Mouse (Mus musculus) left cerebral cortex, adult 2 months (tissue): Measurements from ENCODE around the gene Snapc1. TPM values are rescaled to one million over a fixed set of nuclear protein-coding genes. Genes with fewer than 3 reads are reported as not detected.
A peak's percentile ranks its signal among the peaks of the same experiment; 100 is the strongest.

Experiments used
- DNase-seq, 2 experiments: peaks; one replicate each; pipeline ENCODE4 v3.0.0; 2021 to 2022; ENCODE audit warnings: low spot score in 2 of 2, mixed read lengths in 1 of 2; ENCODE audit errors: extremely low spot score in 1 of 2
- H3K27ac ChIP-seq: fragments of 200-600 bp; 2 replicates; pipeline ENCODE4 v1.8.1; 2022
- H3K4me3 ChIP-seq: fragments of 200-600 bp; 2 replicates; pipeline ENCODE4 v1.8.1; 2022
- CTCF ChIP-seq: fragments of 200-600 bp; IDR thresholded peaks from 2 replicates; pipeline ENCODE4 v1.8.1; 2022; ENCODE audit warnings: antibody characterized with exemption, mild to moderate bottlenecking, moderate library complexity
- intact Hi-C: fragments of 180-260 bp; cut with DNase I; formaldehyde crosslinking; loops from one replicate; pipeline ENCODE4 v1.15.1; 2025
- total RNA-seq, 2 experiments: library from RNA; stranded (reverse); gene quantifications; 2 replicates each; pipeline ENCODE4 v1.2.3; 2021

The Snapc1 gene
- total RNA-seq, 2 experiments from 2014 or later, result 45.4 to 51.6 TPM

DNA sequence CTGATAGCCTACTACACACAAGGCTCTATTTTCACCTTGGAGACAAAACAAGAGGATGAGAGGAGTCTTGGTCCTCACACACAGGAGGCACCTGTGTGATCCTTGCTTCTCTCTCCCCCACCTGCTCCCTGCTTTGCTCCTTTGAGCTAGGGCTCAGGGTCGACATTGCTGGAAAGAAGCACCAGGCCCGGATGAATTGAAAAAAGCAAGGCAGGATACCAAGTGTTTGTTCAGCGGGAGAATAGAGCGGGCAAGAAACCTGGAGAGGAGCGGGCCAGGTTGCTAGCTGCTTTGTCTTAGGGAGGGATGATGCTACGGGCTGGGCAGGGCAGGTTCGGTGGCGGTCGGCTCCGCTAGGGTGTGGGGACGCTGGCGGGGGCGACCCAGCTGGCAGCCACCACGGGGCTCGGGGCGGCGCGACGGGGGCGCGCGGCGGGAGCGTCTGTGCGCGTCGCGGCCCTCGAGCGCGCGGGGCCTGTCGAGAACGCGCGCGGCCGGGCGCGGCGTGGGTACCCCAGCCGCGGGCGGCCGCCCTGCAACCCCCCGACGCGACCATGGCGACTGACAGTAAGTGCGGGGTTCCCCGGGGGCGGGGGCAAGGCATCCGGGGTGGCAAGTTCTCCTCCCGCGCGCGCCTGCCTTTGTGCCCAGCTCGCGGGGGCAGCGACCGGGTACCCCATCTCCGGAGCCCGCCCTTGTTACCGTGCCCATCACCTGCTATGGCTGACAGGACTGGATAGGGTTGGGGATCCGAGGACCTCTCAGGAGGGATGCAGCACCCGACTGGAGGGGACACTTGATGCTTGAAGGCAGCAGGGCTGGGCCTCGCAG lies 33.2 kb downstream of the Snapc1 start, which contains the start of gene Syt16:
Gene Syt16, plus strand, starts transcription at position 365 of the 831 bp plus-strand sequence.
- TF ChIP-seq CTCF, result no peak
- peak within 1 kb of the TSS; percentile 59 for H3K4me3 ChIP-seq
- intact Hi-C loops, result no loop called here
- peak within 1 kb of the TSS; percentile 96 for H3K27ac ChIP-seq
- peak; percentile 66 to 75 for DNase-seq

GRCm38 (mm10) chr12:73998128-73998456 lies 33.8 kb downstream of the Snapc1 start:
- DNase-seq, result peak in 1 of 2 experiments; percentile 22
- Histone ChIP-seq H3K4me3 (peak overlapping the region; percentile 59), H3K27ac (peak overlapping the region; percentile 96)
- intact Hi-C loops, result no loop called here
- TF ChIP-seq CTCF, result no peak

GRCm38 (mm10) chr12:74002449-74002848 lies 38.2 kb downstream of the Snapc1 start:
- no peak overlapping the region for H3K4me3 ChIP-seq
- DNase-seq, result no peak
- intact Hi-C loops, result no loop called here
- H3K27ac ChIP-seq, result peak overlapping the region; percentile 63; the same call in 1 of the 2 replicates
- TF ChIP-seq CTCF, result no peak

DNA sequence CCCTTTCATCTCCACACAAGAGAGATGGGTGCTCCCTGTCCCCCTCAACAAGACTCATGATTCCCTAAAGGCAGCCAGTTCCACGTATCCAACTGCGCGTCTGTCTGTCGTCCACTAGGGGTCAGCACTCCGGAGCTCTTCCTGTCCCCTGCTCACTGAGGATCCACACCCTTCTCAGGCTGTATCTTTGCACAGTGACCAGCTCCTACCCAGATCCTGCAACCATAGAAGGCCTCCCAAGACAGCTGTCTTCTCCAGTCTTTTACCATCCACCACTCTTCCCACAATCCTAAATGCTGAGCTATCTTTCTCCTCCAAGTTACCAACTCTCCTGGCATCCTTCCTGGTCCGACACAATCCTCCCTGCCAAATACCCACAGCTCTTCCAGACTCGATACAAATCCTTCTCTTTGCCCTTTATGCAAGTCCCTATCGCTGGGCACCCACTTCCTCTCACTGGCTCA lies 45.2 kb downstream of the Snapc1 start:
- peak; percentile 33 to 54 for DNase-seq
- intact Hi-C loops, result no loop called here
- Histone ChIP-seq H3K27ac (peak overlapping the region; percentile 13; the same call in 1 of the 2 replicates), H3K4me3 (no peak overlapping the region; the same call in 1 of the 2 replicates)
- peak; percentile 83 for TF ChIP-seq CTCF

DNA sequence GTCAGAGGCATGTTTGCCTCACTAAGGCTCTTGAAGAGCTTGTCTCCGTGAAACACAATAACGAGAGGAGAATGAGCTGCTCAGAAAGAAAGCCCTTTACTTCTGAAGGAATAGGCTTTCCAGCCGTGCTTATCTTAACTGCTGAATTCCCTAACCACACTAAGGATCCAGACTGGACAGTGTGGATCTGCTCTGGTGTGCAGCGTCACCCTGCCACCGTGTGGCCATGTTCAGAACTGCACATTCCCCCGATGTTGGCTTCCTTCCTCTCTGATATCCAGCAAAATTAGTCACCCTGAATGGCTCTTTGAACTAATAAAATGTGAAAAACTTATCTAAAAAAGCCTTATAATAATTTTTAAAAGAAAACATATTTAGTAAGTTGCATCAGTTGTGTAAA lies 49.5 kb downstream of the Snapc1 start:
- Histone ChIP-seq H3K27ac (no peak overlapping the region), H3K4me3 (no peak overlapping the region)
- TF ChIP-seq CTCF, result peak; percentile 100
- intact Hi-C loops, result loop anchor here (1.0 to 10.0 kb wide), 3 partner anchors 279 to 449 kb away; no protein-coding TSS in a partner anchor
- peak; percentile 83 to 91 for DNase-seq

DNA sequence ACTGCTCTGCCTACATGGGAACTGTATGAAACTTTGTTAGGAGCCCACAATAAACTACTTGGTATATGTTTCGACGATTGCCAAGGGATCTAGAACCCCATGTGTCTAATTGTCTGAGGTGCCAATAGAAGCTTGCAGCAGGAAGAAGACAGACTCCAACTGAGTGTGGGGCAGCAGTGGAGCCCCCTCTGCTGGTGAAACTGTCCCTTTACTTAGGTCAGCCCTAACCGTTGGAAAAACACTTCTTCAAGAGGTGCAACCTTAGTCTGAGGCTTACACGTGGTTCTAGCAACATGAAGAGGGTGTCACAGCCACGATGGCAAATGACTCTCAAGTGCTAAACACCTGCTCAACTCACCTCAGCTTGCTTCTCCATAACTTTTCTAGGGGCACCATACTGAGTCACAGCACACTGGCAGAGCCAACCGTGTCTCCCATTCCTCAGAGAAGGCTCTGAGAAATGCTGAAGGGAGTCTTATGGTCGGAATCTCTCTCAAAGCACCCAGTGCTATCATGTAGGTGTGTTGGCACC lies 50.5 kb downstream of the Snapc1 start:
- H3K4me3 ChIP-seq, result no peak overlapping the region
- intact Hi-C loops, result loop anchor here (5.0 to 10.0 kb wide), 2 partner anchors 277 to 450 kb away; no protein-coding TSS in a partner anchor
- peak; percentile 76 for TF ChIP-seq CTCF
- DNase-seq, result peak in 1 of 2 experiments; percentile 37
- H3K27ac ChIP-seq, result no peak overlapping the region

GRCm38 (mm10) chr12:74015491-74015890 lies 51.2 kb downstream of the Snapc1 start:
- no peak for TF ChIP-seq CTCF
- DNase-seq, result peak in 1 of 2 experiments; percentile 7
- intact Hi-C loops, result loop anchor here (10.0 kb wide), 1 partner anchor 451 kb away; no protein-coding TSS in a partner anchor

DNA sequence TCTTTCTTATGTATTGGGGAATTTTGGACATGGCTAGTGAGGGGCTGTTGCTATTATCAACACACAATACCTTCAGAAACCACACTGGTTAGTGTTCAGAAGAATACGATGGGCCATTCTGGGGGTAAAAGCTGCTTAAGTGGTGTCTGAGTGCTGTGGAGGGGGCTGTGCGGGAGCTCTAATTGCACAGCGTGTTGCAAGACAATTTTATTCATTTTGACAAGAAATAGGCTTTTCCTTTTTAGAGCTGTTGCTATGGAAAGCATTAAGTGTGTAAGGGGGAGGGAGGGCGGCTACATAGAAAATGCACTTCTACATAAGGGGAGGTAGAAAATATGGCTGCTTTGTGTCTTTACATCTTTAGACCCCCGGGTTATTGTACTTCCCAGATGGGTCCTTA lies 59.0 kb downstream of the Snapc1 start:
- TF ChIP-seq CTCF, result no peak
- DNase-seq, result peak in 1 of 2 experiments; percentile 6
- intact Hi-C loops, result no loop called here
- H3K27ac ChIP-seq, result no peak overlapping the region
- no peak overlapping the region for H3K4me3 ChIP-seq

More at GRCm38 (mm10) chr12:74015491-74015890, 51.2 kb downstream of the Snapc1 start:
- H3K4me3 ChIP-seq, result no peak overlapping the region
- no peak overlapping the region for H3K27ac ChIP-seq

- Histone ChIP-seq H3K27ac (no peak overlapping the region), H3K4me3 (no peak overlapping the region)
- peak; percentile 19 for TF ChIP-seq CTCF
- intact Hi-C loops, result no loop called here
- DNase-seq, result peak in 1 of 2 experiments; percentile 10
Observed at GRCm38 (mm10) chr12:74024912-74025311, 60.6 kb downstream of the Snapc1 start.

Other genes with a start within 250 kb of the Snapc1 start
- gene Hif1a, start 63.1 kb upstream of the Snapc1 start, total RNA-seq, result 10 to 100 TPM; 51.7 to 53.3 TPM
- 10 to 100 TPM; 11.8 to 15.7 TPM for gene Gm49321, start 26.8 kb upstream of the Snapc1 start, total RNA-seq
- 10 to 100 TPM; 78.1 to 82.7 TPM for gene Syt16, start 33.2 kb downstream of the Snapc1 start, total RNA-seq